Mouse (Mus musculus): ENCODE results near the gene Rubcnl. TPM values are rescaled to one million over a fixed set of nuclear protein-coding genes. Genes with fewer than 3 reads are reported as not detected.

Rubcnl gene
- total and polyA plus RNA-seq, 3 experiments: 0.04 to 0.06 TPM; not detected in 1

- Histone ChIP-seq H3K4me3 (ENCODE audit: control insufficient read depth in 1 of 2, insufficient read depth in 1 of 2, low read depth in 2 of 2, low read length in 2 of 2) (peak overlapping the region in 1 of 2 experiments; percentile 14; a peak in 2 of 4 replicates), H3K27ac (ENCODE audit: control insufficient read depth, low read depth, low read length) (no peak overlapping the region), H3K4me1 (ENCODE audit: control insufficient read depth in 1 of 2, insufficient read depth in 2 of 2, low read length in 2 of 2) (peaks cover 4 to 27% of the 10 kb centered on the region in 2 experiments), H3K79me2 (ENCODE audit: control insufficient read depth, insufficient read depth, low read length, poor library complexity) (no peaks in the 10 kb centered on the region), H3K36me3 (ENCODE audit: control insufficient read depth in 1 of 2, insufficient read depth in 2 of 2, low read length in 2 of 2) (peaks cover 0 to 19% of the 10 kb centered on the region in 2 experiments; a peak in 2 of 4 replicates), H3K9ac (ENCODE audit: control insufficient read depth, low read depth, low read length, poor library complexity, severe bottlenecking) (no peak overlapping the region), H3K27me3 (ENCODE audit: control insufficient read depth in 1 of 2, insufficient read depth in 2 of 2, low read length in 2 of 2) (no peaks in the 10 kb centered on the region), H3K9me3 (replicated peaks; ENCODE audit: insufficient read depth, low read length) (no peaks in the 10 kb centered on the region)
- DNase-seq (ENCODE audit: low read depth, low spot score): peak; percentile 70
- TF ChIP-seq HCFC1 (IDR thresholded peaks at IDR 0.05; ENCODE audit: low read depth, low read length) (no peak), GATA1 (IDR thresholded peaks at IDR 0.05; ENCODE audit: low read depth, low read length) (peak; percentile 89), ETS1 (IDR thresholded peaks at IDR 0.05; ENCODE audit: low read depth, low read length) (peak; percentile 86), SIN3A (IDR thresholded peaks at IDR 0.05; ENCODE audit: low read length) (peak; percentile 68), NELFE (IDR thresholded peaks at IDR 0.05; ENCODE audit: low read depth, low read length) (no peak), JUND (IDR thresholded peaks at IDR 0.05; ENCODE audit: low read depth, low read length) (0 out of 2 replicates have a peak, but pooled peaks have one; percentile 37), UBTF (IDR thresholded peaks at IDR 0.05; ENCODE audit: borderline replicate concordance, insufficient read depth, low read depth, low read length) (no peak), ELF1 (IDR thresholded peaks at IDR 0.05; ENCODE audit: low read depth, low read length) (no peak), EP300 (IDR thresholded peaks at IDR 0.05; ENCODE audit: low read depth in 1 of 2, low read length in 2 of 2) (peak; percentile 84 to 85), E2F4 (IDR thresholded peaks at IDR 0.05; ENCODE audit: borderline replicate concordance, low read depth, low read length) (no peak), RCOR1 (IDR thresholded peaks at IDR 0.05; ENCODE audit: low read depth, low read length) (0 out of 2 replicates have a peak, but pooled peaks have one; percentile 47), TAL1 (IDR thresholded peaks at IDR 0.05; ENCODE audit: low read length) (peak; percentile 45; the same call in 1 of the 2 replicates), POLR2AphosphoS5 (IDR thresholded peaks at IDR 0.05; ENCODE audit: borderline replicate concordance, low read depth, low read length) (no peak), MXI1 (IDR thresholded peaks at IDR 0.05; ENCODE audit: low read depth, low read length) (peak; percentile 67), MAZ (IDR thresholded peaks at IDR 0.05; ENCODE audit: low read depth, low read length) (0 out of 2 replicates have a peak, but pooled peaks have one; percentile 42), TCF12 (IDR thresholded peaks at IDR 0.05; ENCODE audit: low read depth, low read length) (peak; percentile 88)
Observed at GRCm38 (mm10) chr14:74972216-74972615, 43.6 kb upstream of the Rubcnl start.

GRCm38 (mm10) chr14:74972687-74973086, 43.1 kb upstream of the Rubcnl start:
- peaks cover 0 to 19% of the 10 kb centered on the region in 2 experiments; a peak in 2 of 4 replicates for H3K36me3 ChIP-seq (ENCODE audit: control insufficient read depth in 1 of 2, insufficient read depth in 2 of 2, low read length in 2 of 2)
- DNase-seq (ENCODE audit: low read depth, low spot score): peak; percentile 26
- no peaks in the 10 kb centered on the region for H3K9me3 ChIP-seq (replicated peaks; ENCODE audit: insufficient read depth, low read length)
- no peak overlapping the region for H3K27ac ChIP-seq (ENCODE audit: control insufficient read depth, low read depth, low read length)
- H3K4me1 ChIP-seq (ENCODE audit: control insufficient read depth in 1 of 2, insufficient read depth in 2 of 2, low read length in 2 of 2): peaks cover 4 to 27% of the 10 kb centered on the region in 2 experiments
- no peak overlapping the region for H3K9ac ChIP-seq (ENCODE audit: control insufficient read depth, low read depth, low read length, poor library complexity, severe bottlenecking)
- no peak for TF ChIP-seq JUND (IDR thresholded peaks at IDR 0.05; ENCODE audit: low read depth, low read length)
- no peak for TF ChIP-seq MAZ (IDR thresholded peaks at IDR 0.05; ENCODE audit: low read depth, low read length)
- TF ChIP-seq MAX (IDR thresholded peaks at IDR 0.05; ENCODE audit: low read length): no peak
- no peak for TF ChIP-seq POLR2AphosphoS2 (IDR thresholded peaks at IDR 0.05; ENCODE audit: low read length)
- no peak for TF ChIP-seq EP300 (IDR thresholded peaks at IDR 0.05; ENCODE audit: low read depth in 1 of 2, low read length in 2 of 2)
- no peak for TF ChIP-seq POLR2A (IDR thresholded peaks at IDR 0.05; ENCODE audit: control insufficient read depth in 1 of 2, insufficient read depth in 1 of 2, low read depth in 1 of 2, low read length in 2 of 2, poor library complexity in 1 of 2)
- no peak for TF ChIP-seq ELF1 (IDR thresholded peaks at IDR 0.05; ENCODE audit: low read depth, low read length)
- TF ChIP-seq SMC3 (IDR thresholded peaks at IDR 0.05; ENCODE audit: low read depth, low read length): no peak
- H3K4me3 ChIP-seq (ENCODE audit: control insufficient read depth in 1 of 2, insufficient read depth in 1 of 2, low read depth in 2 of 2, low read length in 2 of 2): peak overlapping the region in 1 of 2 experiments; percentile 14; a peak in 1 of 4 replicates
- H3K27me3 ChIP-seq (ENCODE audit: control insufficient read depth in 1 of 2, insufficient read depth in 2 of 2, low read length in 2 of 2): no peaks in the 10 kb centered on the region
- no peaks in the 10 kb centered on the region for H3K79me2 ChIP-seq (ENCODE audit: control insufficient read depth, insufficient read depth, low read length, poor library complexity)

Measured in MEL (cell line).